Mouse (Mus musculus) stomach, embryonic 16.5 days (tissue): Measurements from ENCODE around the gene Stab1. TPM values are rescaled to one million over a fixed set of nuclear protein-coding genes. Genes with fewer than 3 reads are reported as not detected.

ENCODE experiments used
- ATAC-seq: fragments of 200-750 bp; cut with Nextera tagmentation; 2 replicates; pipeline ENCODE4 v1.8.0; 2017; ENCODE audit warnings: moderate number of reproducible peaks, moderate TSS enrichment; ENCODE audit not compliant: insufficient read depth, low FRiP score
- H3K27ac ChIP-seq: fragments of 300-500 bp; sonication (generic); 2 replicates; pipeline ENCODE4 v1.5.1; 2014; ENCODE audit warnings: low read length
- H3K27me3 ChIP-seq: fragments of 300-500 bp; sonication (generic); 2 replicates; pipeline ENCODE4 v1.6.1; 2014; ENCODE audit warnings: low read length, control low read depth, mixed read lengths; ENCODE audit not compliant: control insufficient read depth, insufficient read depth
- H3K36me3 ChIP-seq: fragments of 300-500 bp; sonication (generic); 2 replicates; pipeline ENCODE4 v1.6.1; 2014; ENCODE audit warnings: low read length; ENCODE audit not compliant: control insufficient read depth, insufficient read depth
- H3K4me1 ChIP-seq: fragments of 300-500 bp; sonication (generic); 2 replicates; pipeline ENCODE4 v1.6.1; 2014; ENCODE audit warnings: low read length, control low read depth, mixed read lengths; ENCODE audit not compliant: control insufficient read depth, insufficient read depth
- H3K4me2 ChIP-seq: fragments of 300-500 bp; sonication (generic); 2 replicates; pipeline ENCODE4 v1.6.1; 2014; ENCODE audit warnings: low read depth, low read length, mixed read lengths
- H3K4me3 ChIP-seq: fragments of 300-500 bp; sonication (generic); replicated peaks from 2 replicates; pipeline ENCODE4 v1.5.1; 2014; ENCODE audit warnings: mild to moderate bottlenecking, low read length
- H3K9ac ChIP-seq: fragments of 300-500 bp; sonication (generic); 2 replicates; pipeline ENCODE4 v1.6.1; 2014; ENCODE audit warnings: low read length
- H3K9me3 ChIP-seq: fragments of 300-500 bp; sonication (generic); replicated peaks from 2 replicates; pipeline ENCODE4 v1.6.1; 2016; ENCODE audit warnings: low read length, control low read depth; ENCODE audit not compliant: control insufficient read depth
- WGBS: fragments of 180-500 bp; shearing (Covaris S2); extraction: QIAGEN DNeasy Blood & Tissue Kit; methylation state at CpG from one replicate; pipeline ENCODE4 v1.1.7; 2014; 5-methylcytosine and 5-hydroxymethylcytosine counted together
- polyA plus RNA-seq: library from polyadenylated mRNA; unstranded; fragments of >200 nt; fragmentation: Nextera tagmentation; extraction: Ambion mirVana; gene quantifications from 2 replicates; pipeline ENCODE4 v1.2.1, GENCODE M21; 2015

Gene Stab1
- polyA plus RNA-seq: 37.7 and 41.9 TPM in 2 replicates

DNA sequence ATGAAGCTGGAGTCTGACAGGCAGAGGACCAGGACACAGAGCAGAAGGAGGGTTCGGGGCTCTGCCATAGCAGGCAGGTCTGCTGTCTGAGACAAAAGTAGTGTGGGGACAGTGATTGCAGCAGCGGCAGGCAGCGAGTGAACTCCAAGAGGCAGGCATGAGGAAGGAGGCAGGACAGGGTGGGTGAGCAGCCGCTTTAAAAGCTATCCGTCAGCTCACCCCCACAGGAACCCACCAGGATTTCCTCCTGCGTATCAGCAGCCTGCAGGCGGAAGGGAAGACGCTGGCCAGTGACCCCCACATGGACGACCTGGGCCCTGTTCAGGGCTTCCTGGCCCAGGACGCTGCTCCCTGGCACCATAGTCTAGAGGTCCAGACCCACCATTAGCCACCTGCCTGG, at the start of gene Stab1:
Gene Stab1, minus strand, starts transcription at position 217 of the 400 bp plus-strand sequence.
- Histone ChIP-seq H3K4me3 (peak within 1 kb of the TSS; percentile 21), H3K27me3 (no peaks in the 10 kb centered on the region), H3K36me3 (peaks cover 34% of the 10 kb centered on the region), H3K9me3 (no peaks in the 10 kb centered on the region), H3K27ac (peak within 1 kb of the TSS; percentile 53; the same call in 1 of the 2 replicates), H3K9ac (peak within 1 kb of the TSS; percentile 43), H3K4me2 (0 out of 2 replicates have a peak within 1 kb of the TSS, but pooled peaks have one; percentile 21), H3K4me1 (0 out of 2 replicates have a peak, but pooled peaks cover 8% of the 10 kb centered on the region)
- no peak for ATAC-seq
- WGBS: 30% methylated on average over 10 of the region's 10 CpGs

DNA sequence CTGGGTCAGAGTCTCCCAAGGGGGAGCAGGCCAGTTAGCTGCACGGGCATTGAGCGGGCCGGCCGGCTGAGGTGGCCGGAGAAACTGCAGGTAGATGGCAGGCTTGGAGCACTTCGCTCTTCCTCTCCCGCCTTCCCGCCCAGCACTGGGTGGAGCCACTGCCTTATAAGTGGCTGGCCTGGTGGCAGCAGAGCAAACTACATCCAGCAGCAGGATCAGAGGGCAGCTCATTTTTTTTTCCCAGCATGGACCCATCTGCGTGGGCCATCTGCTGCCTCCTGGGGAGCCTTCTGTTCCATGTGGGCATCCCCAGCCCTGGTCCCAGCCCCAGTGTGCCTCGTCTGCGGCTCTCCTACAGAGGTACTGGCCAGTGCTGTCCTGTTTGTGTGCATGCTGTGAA, 49.2 kb upstream of the Stab1 start, which contains the start of gene Sema3g:
Gene Sema3g, plus strand, starts transcription at position 195 of the 400 bp plus-strand sequence.
- H3K27me3 ChIP-seq: no peaks in the 10 kb centered on the region
- H3K4me2 ChIP-seq: peak within 1 kb of the TSS; percentile 14; the same call in 1 of the 2 replicates
- ATAC-seq: peak; percentile 75; the same call in 1 of the 2 replicates
- H3K9ac ChIP-seq: peak within 1 kb of the TSS; percentile 41
- 9% methylated on average over 11 of the region's 11 CpGs for WGBS
- H3K27ac ChIP-seq: no peak within 1 kb of the TSS
- H3K36me3 ChIP-seq: no peaks in the 10 kb centered on the region
- no peaks in the 10 kb centered on the region for H3K9me3 ChIP-seq
- H3K4me1 ChIP-seq: 0 out of 2 replicates have a peak, but pooled peaks cover 2% of the 10 kb centered on the region
- H3K4me3 ChIP-seq: no peak within 1 kb of the TSS

DNA sequence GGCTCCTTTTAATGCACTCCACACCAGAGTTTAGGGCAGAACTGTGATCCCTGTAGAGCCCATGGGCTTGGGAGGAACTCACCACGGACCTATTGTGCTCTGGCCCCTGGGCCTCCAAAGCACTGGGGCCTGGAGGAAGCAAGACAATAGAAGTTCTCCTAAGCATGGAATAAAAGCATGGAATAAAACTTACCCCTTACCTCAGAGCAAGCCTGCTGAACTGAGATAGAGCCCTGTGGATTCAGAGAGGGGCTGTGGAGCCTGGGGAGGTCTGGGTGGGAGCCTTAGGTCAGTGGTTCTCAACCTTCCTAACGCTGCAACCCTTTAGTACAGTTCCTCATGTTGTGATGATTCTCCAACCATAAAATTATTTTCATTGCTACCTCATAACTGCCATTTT, 48.4 kb upstream of the Stab1 start, which contains the start of gene Nisch:
Gene Nisch, minus strand, starts transcription at position 101 of the 400 bp plus-strand sequence.
- Histone ChIP-seq H3K4me2 (peak within 1 kb of the TSS; percentile 14; the same call in 1 of the 2 replicates), H3K36me3 (no peaks in the 10 kb centered on the region), H3K27ac (no peak within 1 kb of the TSS), H3K4me1 (0 out of 2 replicates have a peak, but pooled peaks cover 2% of the 10 kb centered on the region), H3K27me3 (no peaks in the 10 kb centered on the region), H3K9ac (peak within 1 kb of the TSS; percentile 41), H3K9me3 (no peaks in the 10 kb centered on the region), H3K4me3 (no peak within 1 kb of the TSS)
- WGBS: 59% methylated on average over 2 of the region's 2 CpGs
- no peak for ATAC-seq

DNA sequence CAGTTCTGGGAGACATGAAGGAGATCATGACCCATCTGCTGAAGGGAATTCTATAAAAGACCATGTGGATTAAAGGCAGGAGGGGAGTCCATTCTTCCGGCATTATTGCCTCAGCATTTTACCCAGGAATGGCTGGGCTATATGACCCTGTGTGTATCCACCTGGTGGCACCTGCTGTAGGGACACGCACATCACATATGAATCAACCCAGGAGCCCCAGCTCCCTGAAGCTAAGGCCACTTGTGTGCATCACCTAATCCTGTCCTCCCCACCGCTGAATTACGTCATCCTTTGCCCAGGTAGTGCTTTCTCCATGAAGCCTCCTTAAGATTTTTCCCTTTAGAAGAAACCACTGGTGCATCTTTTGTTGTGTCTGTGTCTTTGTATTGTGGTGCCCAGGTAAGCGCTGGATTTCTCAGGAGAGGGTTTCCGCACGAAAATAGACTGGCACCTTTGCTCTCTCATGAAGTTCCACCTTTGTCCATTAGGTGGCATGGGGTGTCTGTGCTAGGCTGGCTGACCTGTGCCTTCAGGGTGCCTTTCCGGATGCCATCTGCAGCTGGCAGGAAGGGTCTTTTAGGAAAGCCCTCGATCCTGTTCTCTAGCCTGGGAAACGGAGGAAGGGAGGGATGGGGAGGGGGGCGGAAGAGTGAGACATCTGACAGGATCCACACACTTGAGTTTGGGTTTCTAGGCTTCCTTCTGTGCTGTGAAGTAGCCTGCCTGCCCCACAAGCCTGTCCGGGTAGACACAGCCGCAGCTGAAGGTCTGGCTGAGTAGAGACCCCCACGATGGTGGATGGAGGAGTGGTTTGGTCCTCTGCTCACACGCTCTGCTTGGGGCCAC, 46.9 kb upstream of the Stab1 start:
- no peaks in the 10 kb centered on the region for H3K36me3 ChIP-seq
- peak; percentile 38; the same call in 1 of the 2 replicates for ATAC-seq
- no peak overlapping the region for H3K9ac ChIP-seq
- H3K9me3 ChIP-seq: no peaks in the 10 kb centered on the region
- no peak overlapping the region for H3K4me3 ChIP-seq
- WGBS: 35% methylated on average over 15 of the region's 15 CpGs
- no peaks in the 10 kb centered on the region for H3K27me3 ChIP-seq
- no peak overlapping the region for H3K27ac ChIP-seq
- 0 out of 2 replicates have a peak, but pooled peaks cover 2% of the 10 kb centered on the region for H3K4me1 ChIP-seq
- H3K4me2 ChIP-seq: no peak overlapping the region

DNA sequence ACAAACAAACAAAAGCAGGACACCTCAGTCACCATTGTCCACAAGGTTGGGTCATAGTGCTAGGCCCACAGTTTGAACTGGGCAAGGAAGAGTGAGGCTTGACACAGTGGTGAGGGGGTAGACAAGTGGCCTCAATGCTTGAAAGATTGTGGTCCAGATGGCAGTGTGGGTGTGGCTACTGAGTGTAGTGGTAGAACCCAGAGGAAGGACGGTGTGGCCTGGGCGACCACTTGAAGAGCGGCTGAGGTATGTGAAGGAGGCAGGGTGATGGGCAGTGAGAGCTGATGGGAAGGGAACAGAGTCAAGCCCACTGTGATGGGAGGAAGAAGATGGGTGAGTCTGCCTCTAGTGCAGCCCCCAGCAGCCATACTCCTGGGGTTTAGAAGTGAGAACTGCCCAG, 46.2 kb upstream of the Stab1 start:
- Histone ChIP-seq H3K4me1 (0 out of 2 replicates have a peak, but pooled peaks cover 2% of the 10 kb centered on the region), H3K4me3 (no peak overlapping the region), H3K9me3 (no peaks in the 10 kb centered on the region), H3K4me2 (no peak overlapping the region), H3K27me3 (no peaks in the 10 kb centered on the region), H3K27ac (no peak overlapping the region), H3K9ac (no peak overlapping the region), H3K36me3 (no peaks in the 10 kb centered on the region)
- 84% methylated on average over 3 of the region's 3 CpGs for WGBS
- ATAC-seq: no peak

DNA sequence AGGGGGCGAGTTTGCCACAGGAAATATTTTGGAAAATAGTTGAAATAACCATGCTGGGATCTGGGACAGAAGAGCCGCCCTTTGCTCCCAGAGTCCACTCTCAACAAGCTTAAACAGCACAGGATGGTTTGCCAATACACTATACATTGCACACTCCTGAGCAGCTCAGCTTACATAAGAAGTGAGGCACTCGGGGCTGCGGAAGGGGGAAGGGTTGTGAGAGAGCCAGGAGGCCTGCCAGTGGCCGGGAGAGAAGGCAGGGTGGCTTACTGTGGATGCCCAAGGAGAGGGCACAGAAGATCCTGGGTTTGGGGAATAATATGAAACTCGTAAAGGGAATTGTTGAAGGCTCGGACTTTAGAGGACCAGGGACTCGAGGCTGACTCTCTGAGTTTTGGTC, 45.4 kb upstream of the Stab1 start:
- no peak overlapping the region for H3K4me3 ChIP-seq
- no peaks in the 10 kb centered on the region for H3K9me3 ChIP-seq
- 0 out of 2 replicates have a peak, but pooled peaks cover 2% of the 10 kb centered on the region for H3K4me1 ChIP-seq
- H3K36me3 ChIP-seq: no peaks in the 10 kb centered on the region
- no peak for ATAC-seq
- no peak overlapping the region for H3K27ac ChIP-seq
- 68% methylated on average over 8 of the region's 8 CpGs for WGBS
- H3K4me2 ChIP-seq: no peak overlapping the region
- H3K9ac ChIP-seq: no peak overlapping the region
- no peaks in the 10 kb centered on the region for H3K27me3 ChIP-seq

DNA sequence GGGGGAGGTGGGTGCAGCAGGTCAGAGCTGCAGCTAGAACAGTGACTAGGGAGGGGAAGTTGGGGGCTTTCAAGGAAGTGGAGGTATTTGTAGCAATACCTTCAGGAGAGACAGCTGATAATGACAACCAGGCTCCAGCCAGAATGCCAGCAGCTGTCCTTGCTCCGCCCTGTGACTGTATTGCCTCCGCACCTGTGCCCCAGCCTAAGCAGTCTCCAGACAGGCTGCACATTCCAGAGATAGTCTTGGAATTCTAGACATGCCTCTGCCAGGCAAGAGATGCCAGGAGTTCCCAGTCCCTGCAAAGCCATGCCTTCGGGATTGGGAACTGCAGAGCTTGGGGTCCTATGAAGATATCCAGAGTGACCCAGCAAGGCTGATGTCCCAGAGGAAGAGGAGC, 44.1 kb upstream of the Stab1 start:
- Histone ChIP-seq H3K4me1 (0 out of 2 replicates have a peak, but pooled peaks cover under 1% of the 10 kb centered on the region), H3K27ac (no peak overlapping the region), H3K4me3 (no peak overlapping the region), H3K36me3 (no peaks in the 10 kb centered on the region), H3K9ac (0 out of 2 replicates have a peak overlapping the region, but pooled peaks have one; percentile 31), H3K27me3 (no peaks in the 10 kb centered on the region), H3K4me2 (no peak overlapping the region), H3K9me3 (no peaks in the 10 kb centered on the region)
- no peak for ATAC-seq
- 63% methylated on average over 3 of the region's 3 CpGs for WGBS

DNA sequence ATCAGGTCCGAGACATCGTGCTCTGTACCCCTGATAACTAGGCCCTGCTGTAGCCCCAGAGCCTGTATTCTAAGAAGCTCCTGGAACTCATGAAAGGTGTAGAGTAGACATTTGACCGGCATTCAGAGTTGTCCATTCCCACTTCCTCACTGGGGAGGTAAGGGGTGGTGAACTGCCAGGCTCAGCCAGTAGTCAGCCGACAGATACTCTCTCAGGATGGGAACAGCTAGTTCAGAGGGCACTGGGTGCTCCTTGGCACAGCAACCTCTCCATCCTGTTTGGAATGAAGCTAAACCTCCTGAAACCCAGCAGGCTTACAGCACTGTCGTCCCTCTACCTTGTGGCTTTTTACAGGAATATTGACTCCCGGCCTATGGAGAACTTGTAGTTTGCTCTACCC, 43.4 kb upstream of the Stab1 start:
- Histone ChIP-seq H3K4me1 (0 out of 2 replicates have a peak, but pooled peaks cover 7% of the 10 kb centered on the region), H3K9me3 (no peaks in the 10 kb centered on the region), H3K4me3 (no peak overlapping the region), H3K9ac (no peak overlapping the region), H3K27me3 (no peaks in the 10 kb centered on the region), H3K27ac (no peak overlapping the region), H3K4me2 (no peak overlapping the region), H3K36me3 (no peaks in the 10 kb centered on the region)
- no peak for ATAC-seq
- WGBS: 86% methylated on average over 6 of the region's 6 CpGs

DNA sequence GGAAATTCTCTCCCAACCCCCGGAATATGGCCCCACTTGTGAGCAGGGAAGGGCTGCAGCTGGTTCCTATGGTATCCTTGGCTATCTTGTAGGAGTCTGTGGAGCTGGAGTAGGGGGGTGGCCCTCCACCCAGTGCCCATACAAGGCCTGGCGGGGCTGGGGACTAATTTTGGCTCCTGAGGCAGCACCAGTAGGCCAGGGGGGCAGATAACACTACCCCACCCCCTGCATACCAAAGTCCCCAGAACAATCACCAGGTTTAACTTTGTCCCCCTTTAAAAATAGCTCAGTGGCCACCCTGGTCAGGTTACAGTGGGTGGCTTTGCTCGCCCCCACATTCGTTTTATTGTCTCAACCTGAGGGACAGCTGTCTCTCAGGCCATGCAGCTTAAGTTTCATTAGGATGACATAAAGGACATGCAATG, 40.7 kb upstream of the Stab1 start:
- Histone ChIP-seq H3K27me3 (no peaks in the 10 kb centered on the region), H3K9ac (no peak overlapping the region), H3K4me2 (no peak overlapping the region), H3K4me1 (peaks cover 18% of the 10 kb centered on the region), H3K4me3 (no peak overlapping the region), H3K27ac (no peak overlapping the region), H3K9me3 (no peaks in the 10 kb centered on the region), H3K36me3 (no peaks in the 10 kb centered on the region)
- 67% methylated on average over 4 of the region's 4 CpGs for WGBS
- ATAC-seq: no peak
